ENCODE assay signal across 10 mouse cellular contexts in genomic region chr16:93913881-93914576, GRCm38 (mm10). TPM values are rescaled to one million over a fixed set of nuclear protein-coding genes. Genes with fewer than 3 reads are reported as not detected.
DNase-seq lines count a peak whose midpoint lies in the region; ATAC-seq and TF ChIP-seq lines count a peak whose summit lies in the region.
"Had no signal": no experiment of that assay in that cellular context is flagged by ENCODE, and none has a peak within 500 bp of the region (broad histone marks: within the 10 kb centered on the region; RNA-seq: fewer than 3 reads in every experiment).

No protein-coding gene starts in this region.

- no peak overlapping the region for H3K4me3 ChIP-seq in small intestine, adult 2 months (ENCODE audit: low read depth, low read length)
- no peak overlapping the region for H3K4me3 ChIP-seq in forebrain, embryonic 14.5 days (ENCODE audit: low read depth, low read length)
- H3K4me3 ChIP-seq: liver, embryonic 13.5 days had no signal

- TF ChIP-seq POLR2A in small intestine, adult 2 months (IDR thresholded peaks at IDR 0.05; ENCODE audit: low read depth, low read length) = no peak

- H3K4me2 ChIP-seq in forebrain, embryonic 14.5 days (ENCODE audit: low read length) = no peak overlapping the region
- H3K4me2 ChIP-seq: liver, embryonic 13.5 days had no signal

- 63% methylated on average over 10 of the region's 10 CpGs for WGBS in small intestine, adult 2 months
- WGBS in forebrain, embryonic 14.5 days = 80% methylated on average over 10 of the region's 10 CpGs

- DNase-seq in layer of hippocampus, adult 9-11 months = peak; percentile 42
- DNase-seq in layer of hippocampus, adult 8-10 months (ENCODE audit: low spot score in 2 of 2) = no peak
- peak; percentile 94 for DNase-seq in adipocyte (ENCODE audit: low spot score)
- DNase-seq in induced T-regulatory cell, adult 2 months (ENCODE audit: low read depth) = peak; percentile 78
- no peak for DNase-seq in heart, adult 8-10 months (ENCODE audit: low spot score)
- no peak for DNase-seq in forebrain, embryonic 14.5 days (ENCODE audit: low spot score)
- no peak for DNase-seq in cerebellum, adult 9-10 months
- DNase-seq: kidney, adult 18-20 months; liver, embryonic 13.5 days had no signal

- ATAC-seq in forebrain, embryonic 14.5 days = no peak

- no peaks in the 10 kb centered on the region for H3K27me3 ChIP-seq in small intestine, adult 2 months (ENCODE audit: control insufficient read depth, insufficient read depth, low read length)
- H3K27me3 ChIP-seq in forebrain, embryonic 14.5 days (replicated peaks; ENCODE audit: control insufficient read depth, insufficient read depth, low read length) = no peaks in the 10 kb centered on the region
- H3K27me3 ChIP-seq: liver, embryonic 13.5 days had no signal

- H3K9me3 ChIP-seq in forebrain, embryonic 14.5 days (replicated peaks; ENCODE audit: control insufficient read depth, low read length) = no peaks in the 10 kb centered on the region
- H3K9me3 ChIP-seq: liver, embryonic 13.5 days had no signal

- H3K27ac ChIP-seq in small intestine, adult 2 months (ENCODE audit: insufficient read depth, low read depth, low read length) = peak overlapping the region; percentile 23; the same call in 1 of the 2 replicates
- no peak overlapping the region for H3K27ac ChIP-seq in forebrain, embryonic 14.5 days (ENCODE audit: low read depth, low read length)
- H3K27ac ChIP-seq: liver, embryonic 13.5 days had no signal

- TF ChIP-seq CTCF in small intestine, adult 2 months (IDR thresholded peaks at IDR 0.05; ENCODE audit: extremely low read depth, insufficient read length, insufficient replicate concordance, low read depth, low read length) = no peak

- no peaks in the 10 kb centered on the region for H3K36me3 ChIP-seq in small intestine, adult 2 months (ENCODE audit: control insufficient read depth, insufficient read depth, low read length)
- H3K36me3 ChIP-seq in forebrain, embryonic 14.5 days (ENCODE audit: control insufficient read depth, insufficient read depth, low read length) = no peaks in the 10 kb centered on the region
- H3K36me3 ChIP-seq: liver, embryonic 13.5 days had no signal

- H3K4me1 ChIP-seq in small intestine, adult 2 months (ENCODE audit: control insufficient read depth, insufficient read depth, insufficient read length, low read length) = peaks cover 26% of the 10 kb centered on the region
- H3K4me1 ChIP-seq in forebrain, embryonic 14.5 days (ENCODE audit: control insufficient read depth, insufficient read depth, low read length) = no peaks in the 10 kb centered on the region; the same call in 1 of the 2 replicates

- H3K9ac ChIP-seq in forebrain, embryonic 14.5 days (ENCODE audit: low read length) = no peak overlapping the region
- H3K9ac ChIP-seq: liver, embryonic 13.5 days had no signal

RNA-seq across cellular contexts. Expression of gene Chaf1b, which starts 30.3 kb away (rescaled TPM):
- 1 to 10 TPM in 2 of 4 experiments, under 1 TPM in 2; 0.18 to 1.5 (median 0.96) TPM for total RNA-seq in layer of hippocampus, adult 8-10 months (2022)
- 2.4 and 3.3 TPM in 2 replicates for polyA plus RNA-seq in small intestine, adult 2 months (2012; rRNA removed)
- 1 to 10 TPM in 1 of 4 experiments, under 1 TPM in 3; 0.60 to 1.5 (median 0.75) TPM for total RNA-seq in heart, adult 8-10 months (2022)
- polyA plus RNA-seq in forebrain, embryonic 14.5 days (2014; fragmentation: Nextera tagmentation; extraction: Ambion mirVana) = 44.0 and 56.4 TPM in 2 replicates

Comparison
In these comparisons a context has a peak if more than half of its experiments do, and no peak if none do; other contexts are left out.
1. DNase-seq: peak in layer of hippocampus, adult 9-11 months (single experiment), adipocyte (single experiment) and induced T-regulatory cell, adult 2 months (single experiment); none in layer of hippocampus, adult 8-10 months (0 of 2), heart, adult 8-10 months (single experiment), forebrain, embryonic 14.5 days (single experiment) and cerebellum, adult 9-10 months (single experiment).